Comparison of ENCODE assay signal across 13 mouse cellular contexts in genomic region chr1:41384731-41385130, GRCm38 (mm10).
"Had no signal": no experiment of that assay in that cellular context is flagged by ENCODE, and none has a peak within 500 bp of the region (broad histone marks: within the 10 kb centered on the region; RNA-seq: fewer than 3 reads in every experiment).

No protein-coding gene starts in this region.

- H3K36me3 ChIP-seq: kidney, embryonic 15.5 days; limb, embryonic 12.5 days; liver, embryonic 13.5 days; lung, embryonic 15.5 days; midbrain, embryonic 12.5 days had no signal

- DNase-seq: kidney, postnatal 14 days; liver; liver, embryonic 13.5 days; liver, postnatal 0 days; lung, postnatal 14 days; right cerebral cortex, postnatal 25 days; thymus, postnatal 36 days had no signal

- H3K27me3 ChIP-seq: kidney, embryonic 15.5 days; limb, embryonic 12.5 days; liver, embryonic 13.5 days; lung, embryonic 15.5 days; megakaryocyte, embryonic 14.5 days; midbrain, embryonic 12.5 days had no signal

- ATAC-seq: liver, postnatal 0 days had no signal

- H3K4me1 ChIP-seq: liver, embryonic 13.5 days; megakaryocyte, embryonic 14.5 days had no signal

- H3K4me2 ChIP-seq: kidney, embryonic 15.5 days; limb, embryonic 12.5 days; liver, embryonic 13.5 days; lung, embryonic 15.5 days; midbrain, embryonic 12.5 days had no signal

- H3K9ac ChIP-seq: kidney, embryonic 15.5 days; limb, embryonic 12.5 days; liver, embryonic 13.5 days; liver, postnatal 0 days; lung, embryonic 15.5 days; midbrain, embryonic 12.5 days had no signal

- H3K9me3 ChIP-seq: kidney, embryonic 15.5 days; limb, embryonic 12.5 days; liver, embryonic 13.5 days; lung, embryonic 15.5 days; midbrain, embryonic 12.5 days had no signal

- H3K4me3 ChIP-seq: kidney, embryonic 15.5 days; limb, embryonic 12.5 days; liver, embryonic 13.5 days; lung, embryonic 15.5 days; megakaryocyte, embryonic 14.5 days; midbrain, embryonic 12.5 days had no signal

- H3K27ac ChIP-seq: kidney, embryonic 15.5 days; limb, embryonic 12.5 days; liver, embryonic 13.5 days; lung, embryonic 15.5 days; macrophage; midbrain, embryonic 12.5 days had no signal
